Comparison of ENCODE assay signal across 8 mouse cellular contexts in genomic region chr3:133754911-133755259, GRCm38 (mm10).
DNase-seq lines count a peak whose midpoint lies in the region; ATAC-seq lines count a peak whose summit lies in the region.

No protein-coding gene starts in this region.

- no peaks in the 10 kb centered on the region for H3K27me3 ChIP-seq in forebrain, embryonic 16.5 days (replicated peaks; ENCODE audit: control insufficient read depth, insufficient read depth, low read length)
- no peaks in the 10 kb centered on the region for H3K27me3 ChIP-seq in neural tube, embryonic 12.5 days (replicated peaks)

- H3K36me3 ChIP-seq in forebrain, embryonic 16.5 days (ENCODE audit: control insufficient read depth, insufficient read depth) = no peaks in the 10 kb centered on the region
- no peaks in the 10 kb centered on the region for H3K36me3 ChIP-seq in neural tube, embryonic 12.5 days

- peak overlapping the region; percentile 16 for H3K4me2 ChIP-seq in forebrain, embryonic 16.5 days (ENCODE audit: low read length)
- H3K4me2 ChIP-seq in neural tube, embryonic 12.5 days (replicated peaks) = peak overlapping the region; percentile 40; the same call in 1 of the 2 replicates

- 0% methylated on average over 3 of the region's 3 CpGs for WGBS in forebrain, embryonic 16.5 days
- WGBS in neural tube, embryonic 12.5 days = 1% methylated on average over 3 of the region's 3 CpGs

- intact Hi-C loops in left cerebral cortex, postnatal 10 days (cut with DNase I) = loop anchor here (10.0 kb wide), 1 partner anchor 210 kb away; the partner anchor contains the start of gene Tet2

- H3K9ac ChIP-seq in forebrain, embryonic 16.5 days (replicated peaks; ENCODE audit: low read depth, low read length) = no peak overlapping the region
- no peak overlapping the region for H3K9ac ChIP-seq in neural tube, embryonic 12.5 days

- no peaks in the 10 kb centered on the region for H3K9me3 ChIP-seq in forebrain, embryonic 16.5 days (ENCODE audit: control insufficient read depth, low read length)
- H3K9me3 ChIP-seq in neural tube, embryonic 12.5 days = no peaks in the 10 kb centered on the region

- H3K4me1 ChIP-seq in forebrain, embryonic 16.5 days (replicated peaks; ENCODE audit: control insufficient read depth, insufficient read depth, low read length) = peaks cover 27% of the 10 kb centered on the region
- peaks cover 15% of the 10 kb centered on the region for H3K4me1 ChIP-seq in neural tube, embryonic 12.5 days

- H3K27ac ChIP-seq in forebrain, embryonic 16.5 days (ENCODE audit: low read length) = no peak overlapping the region
- H3K27ac ChIP-seq in neural tube, embryonic 12.5 days = no peak overlapping the region

- H3K4me3 ChIP-seq in forebrain, embryonic 16.5 days (replicated peaks; ENCODE audit: low read length) = no peak overlapping the region; the same call in 1 of the 2 replicates
- no peak overlapping the region for H3K4me3 ChIP-seq in neural tube, embryonic 12.5 days

- peak; percentile 84; the same call in 1 of the 2 replicates for ATAC-seq in cerebellum, adult (ENCODE audit: insufficient number of reproducible peaks, low FRiP score, low TSS enrichment)
- ATAC-seq in forebrain, embryonic 16.5 days = peak; percentile 85
- peak; percentile 83 for ATAC-seq in neural tube, embryonic 12.5 days (ENCODE audit: low FRiP score, low read depth)

- peak; percentile 85 for DNase-seq in heart, adult 11 months
- no peak for DNase-seq in heart, adult 8-10 months (ENCODE audit: low spot score)
- DNase-seq in kidney, adult 18-20 months = peak; percentile 79
- DNase-seq in left cerebral cortex, postnatal 10 days (ENCODE audit: extremely low spot score in 1 of 2, low spot score in 2 of 2) = peak; percentile 83 to 85
- no peak for DNase-seq in spleen, adult 12 weeks (ENCODE audit: low spot score)

Comparison
In these comparisons a context has a peak if more than half of its experiments do, and no peak if none do; other contexts are left out.
1. DNase-seq: peak in heart, adult 11 months (single experiment), kidney, adult 18-20 months (single experiment) and left cerebral cortex, postnatal 10 days (2 of 2); none in heart, adult 8-10 months (single experiment) and spleen, adult 12 weeks (single experiment).
2. Peak in every context shown above with its lines, with median percentiles within 50 percentile points of each other: ATAC-seq.